Mouse (Mus musculus) heart, adult 11 months (tissue): ENCODE results near the gene Lyst.

Experiments
- DNase-seq: peaks from one replicate; pipeline ENCODE4 v3.0.0; 2022

The Lyst gene

DNA sequence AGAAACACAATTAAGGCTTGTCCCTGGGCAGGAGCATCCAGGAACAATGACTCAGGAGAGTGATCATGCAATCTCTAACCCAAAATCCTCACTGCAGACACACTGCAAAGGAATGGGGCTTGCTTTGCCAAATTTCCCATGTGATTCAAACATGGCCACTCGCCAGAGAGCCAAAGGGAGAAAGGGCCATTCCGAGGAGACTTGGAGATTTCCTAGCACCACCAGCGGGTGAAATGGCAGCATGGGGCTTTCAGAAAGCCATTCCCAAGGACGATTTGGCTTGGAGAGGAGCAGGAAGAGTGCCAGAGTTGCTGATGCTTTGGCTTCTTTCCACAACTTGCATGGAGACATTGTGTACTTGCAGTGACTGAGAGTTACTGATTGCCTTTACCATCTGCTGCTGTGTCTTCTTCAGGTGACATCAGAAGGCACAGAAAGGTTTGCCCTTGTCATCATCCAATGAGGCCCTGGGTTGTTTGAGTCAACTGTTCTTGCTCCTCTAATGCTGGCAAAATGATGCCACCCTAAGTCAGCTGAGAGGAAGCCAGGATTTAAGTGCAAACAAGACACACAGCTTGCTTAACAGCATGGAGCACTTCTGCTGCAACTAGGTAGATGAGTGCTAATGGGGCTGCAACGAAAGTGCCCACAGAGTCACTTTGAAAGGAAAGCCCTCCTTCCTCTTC, 16.5 kb upstream of the Lyst start:
- DNase-seq = peak; percentile 98

DNA sequence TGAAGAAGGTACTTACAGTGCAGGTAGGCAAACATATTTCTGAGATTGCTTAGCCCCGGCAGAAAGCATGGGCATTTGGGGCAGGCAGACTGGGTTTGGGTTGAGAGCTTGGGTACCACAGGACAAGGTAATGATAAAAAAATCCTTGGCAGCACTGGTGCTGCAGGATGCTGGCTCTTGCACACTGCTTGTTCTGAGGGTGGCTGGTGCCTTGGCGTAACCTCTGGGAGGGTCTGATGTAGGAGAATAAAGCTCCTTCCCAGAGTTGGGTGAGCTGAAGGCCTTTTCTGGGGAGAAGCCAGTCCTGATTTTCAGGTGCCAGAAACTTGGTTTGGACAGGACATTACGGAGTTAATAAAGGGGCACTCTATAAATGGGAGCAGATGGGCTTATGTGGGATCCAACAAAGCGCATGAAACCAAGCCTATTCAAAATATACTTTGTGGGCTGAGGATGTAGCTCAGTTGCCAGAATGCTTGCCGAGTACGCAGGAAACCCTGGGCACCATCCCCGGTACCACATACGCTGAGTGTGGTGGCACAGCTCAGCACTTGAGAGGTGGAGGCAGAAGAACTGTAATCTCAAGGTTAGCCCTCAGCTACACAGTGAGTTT, 15.8 kb upstream of the Lyst start:
- peak; percentile 81 for DNase-seq

- DNase-seq = no peak
Observed at GRCm38 (mm10) chr13:13575106-13575505, 15.1 kb upstream of the Lyst start.

DNA sequence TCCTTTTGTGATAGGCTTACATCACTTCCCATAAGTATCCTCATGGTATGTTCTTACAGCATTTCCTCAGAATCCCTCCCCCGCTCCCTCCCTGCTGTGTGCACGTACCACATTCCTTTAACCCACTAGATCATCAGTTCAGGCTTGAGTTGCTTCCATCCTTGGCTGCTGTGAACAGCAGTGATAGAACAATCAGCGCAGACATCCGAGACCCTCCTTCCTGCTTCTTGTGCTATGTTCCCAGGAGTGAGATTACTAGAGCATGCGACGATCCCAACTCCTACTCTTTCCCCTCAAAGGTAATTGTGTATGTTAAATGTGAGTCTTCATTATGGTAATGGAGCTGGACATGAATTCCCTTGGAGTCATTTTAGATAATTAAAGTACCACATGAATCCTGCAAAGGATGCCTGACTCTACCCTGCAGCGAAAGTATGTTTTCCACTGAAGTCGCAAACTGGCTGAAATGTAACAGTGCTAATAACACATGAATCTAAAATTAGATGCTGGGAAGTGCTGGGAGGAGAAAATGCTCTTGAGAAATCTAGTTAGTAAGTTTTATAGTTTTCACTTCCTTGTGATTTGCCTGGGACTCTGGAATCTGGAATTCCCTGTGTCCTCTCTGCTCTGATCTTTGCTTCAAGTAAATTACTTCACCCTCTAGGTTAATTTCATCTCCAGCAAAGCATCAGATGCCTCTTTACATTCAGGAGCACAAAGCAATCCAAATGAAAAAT, 13.6 kb upstream of the Lyst start:
- DNase-seq = peak; percentile 92

DNA sequence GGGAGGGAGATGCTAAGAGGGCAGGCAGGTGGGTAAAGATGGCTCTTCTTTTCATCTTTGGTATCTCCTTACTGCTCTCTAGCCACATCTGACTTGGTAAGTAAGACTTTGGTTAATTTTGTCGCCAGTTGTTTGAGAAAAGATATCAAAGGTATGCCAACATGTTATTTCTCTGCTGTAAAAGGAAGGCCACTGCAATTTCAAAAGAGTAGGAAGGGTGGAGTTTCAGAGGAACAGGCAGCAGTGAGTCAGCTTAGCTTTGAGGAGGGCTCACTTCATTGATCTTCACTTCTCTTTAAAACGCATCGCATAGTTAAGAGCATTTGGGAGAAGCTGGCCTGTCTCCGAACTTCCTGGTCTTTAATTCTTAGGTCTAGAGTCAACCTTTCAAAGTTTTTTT, 8.2 kb upstream of the Lyst start:
- no peak for DNase-seq

DNA sequence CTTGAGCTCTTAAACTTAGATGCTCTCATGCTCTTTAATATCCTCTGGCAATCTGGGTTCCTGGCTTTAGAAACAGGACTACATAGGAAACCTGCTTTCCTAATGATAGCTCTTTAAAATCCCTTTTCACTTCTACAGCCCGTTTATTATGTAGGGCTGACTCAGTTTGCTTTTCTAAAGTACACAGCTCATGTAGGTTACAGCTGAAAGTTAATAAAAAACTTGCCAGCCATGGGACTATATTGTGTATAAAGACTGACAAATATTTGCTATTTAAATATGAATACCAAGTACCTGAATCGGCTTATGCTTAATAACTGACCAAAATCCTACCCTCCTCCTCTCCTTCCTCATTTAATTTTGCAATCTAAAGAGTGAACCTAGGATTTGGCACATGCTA, 6.7 kb upstream of the Lyst start:
- DNase-seq = no peak

DNA sequence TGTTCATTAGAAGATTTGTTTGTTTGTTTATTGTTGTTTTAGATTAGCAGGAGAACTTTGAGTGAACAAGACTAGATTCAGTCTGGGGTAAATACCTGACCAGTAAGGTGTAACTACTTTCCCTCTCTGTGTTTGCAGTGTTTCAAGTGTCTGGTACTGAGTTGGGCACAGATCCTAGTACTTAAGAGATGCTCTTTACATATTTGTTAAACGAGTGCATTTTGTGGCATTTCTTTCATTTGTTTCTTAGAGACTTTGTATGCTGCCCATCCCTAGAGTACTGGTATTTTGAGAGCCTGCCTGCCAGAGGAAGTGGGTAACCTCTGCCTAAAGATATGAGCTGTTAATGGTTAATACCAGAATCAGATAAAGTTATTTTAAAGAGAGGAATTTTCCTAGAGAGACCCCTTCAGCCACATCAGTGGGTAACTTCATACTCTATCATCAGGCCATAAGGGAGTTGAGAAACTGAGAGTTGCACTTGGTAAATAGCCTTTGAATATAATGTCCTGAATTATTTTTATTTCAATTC, 2.5 kb upstream of the Lyst start:
- DNase-seq = no peak

- no peak for DNase-seq
Observed at GRCm38 (mm10) chr13:13588518-13588917, 1.7 kb upstream of the Lyst start.

- DNase-seq = no peak
Observed at GRCm38 (mm10) chr13:13589032-13589431, 1.2 kb upstream of the Lyst start.

- no peak for DNase-seq
Observed at GRCm38 (mm10) chr13:13591892-13592291, 1.7 kb downstream of the Lyst start.

GRCm38 (mm10) chr13:13596424-13597044, 6.3 kb downstream of the Lyst start:
- no peak for DNase-seq

DNA sequence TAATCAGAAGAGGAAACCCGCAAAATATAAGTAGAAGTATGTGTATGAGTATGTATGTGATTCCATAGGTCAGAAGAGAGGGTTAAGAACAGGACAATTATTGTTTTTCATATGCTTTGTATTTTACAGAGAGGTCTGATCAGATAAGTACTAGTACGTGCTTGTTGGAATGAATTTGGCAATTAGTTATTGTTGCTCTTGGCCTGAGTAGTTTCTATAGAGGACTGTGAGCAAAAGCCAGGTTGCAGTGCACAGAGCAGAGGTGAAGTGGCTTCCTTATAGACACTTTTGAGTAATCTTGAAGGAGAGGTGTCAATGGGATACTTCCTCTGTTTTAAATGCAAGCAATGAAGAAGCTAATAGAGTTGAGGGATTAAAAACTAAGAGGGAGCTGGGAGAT, 7.7 kb downstream of the Lyst start:
- no peak for DNase-seq

DNA sequence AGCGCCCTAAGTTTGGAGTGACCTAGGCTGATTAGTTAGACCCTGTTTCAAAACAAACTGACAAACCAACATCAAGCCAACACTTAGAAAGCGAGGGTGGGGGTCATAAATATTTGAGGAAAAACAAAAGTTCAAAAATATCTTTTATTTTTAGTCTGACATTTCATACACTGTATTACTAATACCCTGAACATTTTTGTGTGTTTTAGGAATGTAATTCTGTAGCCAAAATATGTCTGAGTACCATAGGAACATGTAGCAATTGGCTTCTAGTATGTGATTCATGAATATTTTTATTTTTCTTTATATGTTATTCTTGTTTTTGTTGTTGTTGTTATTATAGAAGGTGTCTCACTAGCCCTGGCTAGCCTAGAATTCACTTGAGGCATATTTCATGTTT, 11.2 kb downstream of the Lyst start:
- no peak for DNase-seq

GRCm38 (mm10) chr13:13606149-13606548, 16.0 kb downstream of the Lyst start:
- no peak for DNase-seq

- DNase-seq = no peak
Observed at GRCm38 (mm10) chr13:13608311-13608710, 18.1 kb downstream of the Lyst start.

DNA sequence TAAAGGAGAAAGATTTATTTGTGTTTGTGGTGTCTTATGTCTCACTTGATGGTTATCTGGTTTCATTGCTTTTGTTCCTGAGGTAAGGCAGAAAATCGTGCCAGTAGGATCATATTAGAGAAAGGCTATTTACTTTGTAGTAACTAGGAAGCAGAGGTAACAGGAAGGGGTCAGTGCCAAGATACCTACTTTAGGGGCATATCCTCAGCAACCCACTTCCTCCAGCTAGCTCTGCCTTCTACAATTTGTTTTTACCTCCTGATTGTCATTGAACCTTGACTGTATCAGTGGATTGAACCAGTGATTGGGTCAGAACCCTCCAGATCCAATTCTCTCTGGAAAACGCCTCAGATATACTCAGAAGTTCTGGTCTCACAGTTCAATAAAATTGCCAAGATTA, 19.5 kb downstream of the Lyst start:
- no peak for DNase-seq

- DNase-seq = peak; percentile 88
Observed at GRCm38 (mm10) chr13:13612882-13613281, 22.7 kb downstream of the Lyst start.

DNA sequence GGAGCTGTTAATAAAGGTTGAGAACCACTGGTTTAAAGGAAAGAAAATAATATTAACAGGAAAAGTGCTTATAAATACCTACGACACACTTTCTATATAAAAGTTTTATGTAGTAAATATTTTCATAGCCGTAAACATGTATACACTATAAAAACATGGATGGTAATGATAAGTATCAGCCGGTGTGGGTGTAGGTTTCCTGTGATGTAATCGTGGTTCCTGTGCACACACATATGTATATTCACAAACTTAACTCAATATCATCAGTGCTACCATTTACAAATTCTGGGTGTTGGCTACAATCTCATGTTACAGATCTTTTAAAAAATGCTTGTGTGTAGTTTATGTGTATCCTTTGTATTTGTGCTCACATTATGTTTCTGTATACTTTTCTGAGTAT, 24.0 kb downstream of the Lyst start:
- no peak for DNase-seq

- DNase-seq = no peak
Observed at GRCm38 (mm10) chr13:13621456-13621855, 31.3 kb downstream of the Lyst start.

- no peak for DNase-seq
Observed at GRCm38 (mm10) chr13:13622565-13622964, 32.4 kb downstream of the Lyst start.

- no peak for DNase-seq
Observed at GRCm38 (mm10) chr13:13633746-13634145, 43.5 kb downstream of the Lyst start.

DNA sequence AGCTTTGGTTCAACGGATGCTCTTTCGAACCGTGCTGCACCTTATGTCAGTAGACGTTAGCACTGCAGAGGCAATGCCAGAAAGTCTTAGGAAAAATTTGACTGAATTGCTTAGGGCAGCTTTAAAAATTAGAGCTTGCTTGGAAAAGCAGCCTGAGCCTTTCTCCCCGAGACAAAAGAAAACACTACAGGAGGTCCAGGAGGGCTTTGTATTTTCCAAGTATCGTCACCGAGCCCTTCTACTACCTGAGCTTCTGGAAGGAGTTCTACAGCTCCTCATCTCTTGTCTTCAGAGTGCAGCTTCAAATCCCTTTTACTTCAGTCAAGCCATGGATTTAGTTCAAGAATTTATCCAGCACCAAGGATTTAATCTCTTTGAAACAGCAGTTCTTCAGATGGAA, 44.5 kb downstream of the Lyst start:
- DNase-seq = no peak

DNA sequence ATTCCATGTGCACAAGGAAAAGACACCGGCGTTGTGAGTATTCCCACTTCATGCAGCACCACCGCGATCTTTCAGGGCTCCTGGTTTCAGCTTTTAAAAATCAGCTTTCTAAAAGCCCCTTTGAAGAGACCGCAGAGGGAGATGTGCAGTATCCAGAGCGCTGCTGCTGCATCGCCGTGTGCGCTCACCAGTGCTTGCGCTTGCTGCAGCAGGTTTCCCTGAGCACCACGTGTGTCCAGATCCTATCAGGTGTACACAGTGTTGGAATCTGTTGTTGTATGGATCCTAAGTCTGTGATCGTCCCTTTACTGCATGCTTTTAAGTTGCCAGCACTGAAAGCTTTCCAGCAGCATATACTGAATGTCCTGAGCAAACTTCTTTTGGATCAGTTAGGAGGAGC, 45.0 kb downstream of the Lyst start:
- DNase-seq = no peak

GRCm38 (mm10) chr13:13637577-13637976, 47.4 kb downstream of the Lyst start:
- no peak for DNase-seq
